Mouse (Mus musculus) midbrain, embryonic 16.5 days (tissue): Measurements from ENCODE around the gene Ttll12. TPM values are rescaled to one million over a fixed set of nuclear protein-coding genes. Genes with fewer than 3 reads are reported as not detected.

ENCODE experiments used
- ATAC-seq: fragments of 200-750 bp; cut with Nextera tagmentation; 2 replicates; pipeline ENCODE4 v1.8.0; 2017; ENCODE audit warnings: moderate TSS enrichment
- H3K27ac ChIP-seq: fragments of 300-500 bp; sonication (generic); 2 replicates; pipeline ENCODE4 v1.5.1; 2014; ENCODE audit warnings: mild to moderate bottlenecking, low read length, mixed read lengths
- H3K27me3 ChIP-seq: fragments of 300-500 bp; sonication (generic); 2 replicates; pipeline ENCODE4 v1.6.1; 2014; ENCODE audit warnings: low read depth, low read length, mixed read lengths; ENCODE audit not compliant: control insufficient read depth, insufficient read depth
- H3K36me3 ChIP-seq: fragments of 300-500 bp; sonication (generic); 2 replicates; pipeline ENCODE4 v1.6.1; 2014; ENCODE audit warnings: mild to moderate bottlenecking, low read length, moderate library complexity, mixed read lengths; ENCODE audit not compliant: control insufficient read depth, insufficient read depth
- H3K4me1 ChIP-seq: fragments of 300-500 bp; sonication (generic); 2 replicates; pipeline ENCODE4 v1.6.1; 2014; ENCODE audit warnings: mild to moderate bottlenecking, low read length, mixed read lengths; ENCODE audit not compliant: control insufficient read depth, insufficient read depth
- H3K4me2 ChIP-seq: fragments of 300-500 bp; sonication (generic); 2 replicates; pipeline ENCODE4 v1.6.1; 2014; ENCODE audit warnings: mild to moderate bottlenecking, low read length, mixed read lengths
- H3K4me3 ChIP-seq: fragments of 300-500 bp; sonication (generic); 2 replicates; pipeline ENCODE4 v1.5.1; 2014; ENCODE audit warnings: low read depth, mild to moderate bottlenecking, low read length, moderate library complexity, mixed read lengths
- H3K9ac ChIP-seq: fragments of 300-500 bp; sonication (generic); 2 replicates; pipeline ENCODE4 v1.6.1; 2014; ENCODE audit warnings: low read depth, low read length, mixed read lengths
- H3K9me3 ChIP-seq: fragments of 300-500 bp; sonication (generic); replicated peaks from 2 replicates; pipeline ENCODE4 v1.6.1; 2014; ENCODE audit warnings: mild to moderate bottlenecking, low read length, mixed read lengths; ENCODE audit not compliant: control insufficient read depth, poor library complexity, severe bottlenecking
- WGBS: fragments of 180-500 bp; shearing (Covaris S2); extraction: QIAGEN DNeasy Blood & Tissue Kit; methylation state at CpG from one replicate; pipeline ENCODE4 v1.1.7; 2014; 5-methylcytosine and 5-hydroxymethylcytosine counted together
- polyA plus RNA-seq: library from polyadenylated mRNA; unstranded; fragments of >200 nt; fragmentation: Nextera tagmentation; extraction: Ambion mirVana; gene quantifications from 2 replicates; pipeline ENCODE4 v1.2.1, GENCODE M21; 2015

Ttll12 gene
- polyA plus RNA-seq, 1 experiment from 2014 or later: 49.2 TPM

DNA sequence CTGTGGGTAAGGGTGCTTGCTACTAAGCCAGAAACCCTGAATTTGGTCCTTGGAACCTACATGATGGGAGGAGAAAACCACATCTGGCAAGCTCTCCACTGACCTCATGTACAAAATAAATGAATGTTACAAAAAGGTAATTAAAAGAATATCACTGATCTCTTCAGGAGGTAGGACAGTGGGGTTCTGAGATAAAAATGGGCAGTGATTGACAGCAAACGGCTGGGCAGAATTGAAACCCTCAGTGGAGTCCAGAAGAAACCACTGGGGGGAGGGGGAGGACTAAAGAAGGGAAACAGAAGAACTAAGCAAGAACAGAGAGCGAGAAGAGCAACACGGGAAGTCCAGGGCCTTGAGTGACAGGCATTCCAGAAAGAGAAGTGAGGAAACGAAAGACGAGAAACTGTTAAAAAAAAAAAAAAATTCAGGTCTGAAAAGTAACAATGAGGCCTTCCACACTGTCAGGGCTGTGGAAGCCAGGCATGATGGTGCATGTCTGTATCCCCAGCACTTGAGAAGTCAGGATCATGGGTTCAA, 33.9 kb downstream of the Ttll12 start:
- Histone ChIP-seq H3K9me3 (no peaks in the 10 kb centered on the region), H3K27me3 (peaks cover 16% of the 10 kb centered on the region), H3K4me1 (peaks cover 13% of the 10 kb centered on the region), H3K27ac (no peak overlapping the region), H3K36me3 (no peaks in the 10 kb centered on the region), H3K4me2 (no peak overlapping the region), H3K9ac (no peak overlapping the region), H3K4me3 (no peak overlapping the region)
- ATAC-seq: no peak
- 57% methylated on average over 5 of the region's 5 CpGs for WGBS

DNA sequence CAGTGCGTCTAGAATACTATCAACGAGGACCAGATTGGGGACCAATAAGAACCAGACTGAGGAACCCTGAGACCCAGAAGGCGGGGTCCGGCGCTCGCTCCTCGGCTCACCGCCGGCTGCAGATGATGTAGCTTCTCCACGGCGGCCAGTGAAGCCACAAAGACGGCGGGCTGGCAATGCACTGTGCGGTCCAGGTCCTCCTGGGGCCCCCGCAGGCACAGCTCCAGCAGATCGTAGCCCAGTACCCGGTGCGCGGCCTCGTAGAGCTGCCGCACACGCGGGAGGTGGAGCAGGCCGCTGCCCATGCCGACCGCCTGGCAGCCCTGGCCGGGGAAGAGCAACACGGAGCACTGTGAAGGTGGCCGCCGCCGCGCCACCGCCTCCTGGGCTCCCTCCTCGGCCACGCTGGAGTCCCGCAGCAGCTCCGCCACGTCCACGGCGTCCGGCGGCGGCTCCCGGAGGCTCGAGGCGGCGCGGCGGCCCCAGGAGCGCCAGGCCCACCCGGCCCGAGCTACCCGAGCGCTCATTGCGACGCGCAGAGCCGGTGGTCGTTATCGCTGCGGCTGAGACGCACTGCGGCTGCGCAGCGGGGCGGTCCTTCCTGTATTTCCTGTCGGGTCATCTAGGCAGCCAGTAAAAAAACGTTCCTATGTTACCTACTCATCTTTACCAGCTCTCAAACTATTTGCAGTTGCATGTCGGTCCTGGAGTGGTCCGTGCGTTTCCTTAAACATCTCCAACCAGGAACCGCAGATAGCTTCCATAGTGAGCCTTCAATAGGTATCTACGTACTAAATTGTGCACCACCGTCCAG, 39.6 kb downstream of the Ttll12 start:
- H3K9ac ChIP-seq: peak overlapping the region; percentile 98
- H3K27ac ChIP-seq: peak overlapping the region; percentile 93
- under 1% methylated on average over 74 of the region's 74 CpGs for WGBS
- peak overlapping the region; percentile 92 for H3K4me3 ChIP-seq
- H3K4me1 ChIP-seq: peaks cover 6% of the 10 kb centered on the region; the same call in 1 of the 2 replicates
- H3K36me3 ChIP-seq: 0 out of 2 replicates have a peak, but pooled peaks cover 5% of the 10 kb centered on the region
- H3K9me3 ChIP-seq: no peaks in the 10 kb centered on the region
- ATAC-seq: peak; percentile 94
- H3K27me3 ChIP-seq: no peaks in the 10 kb centered on the region
- H3K4me2 ChIP-seq: peak overlapping the region; percentile 87

DNA sequence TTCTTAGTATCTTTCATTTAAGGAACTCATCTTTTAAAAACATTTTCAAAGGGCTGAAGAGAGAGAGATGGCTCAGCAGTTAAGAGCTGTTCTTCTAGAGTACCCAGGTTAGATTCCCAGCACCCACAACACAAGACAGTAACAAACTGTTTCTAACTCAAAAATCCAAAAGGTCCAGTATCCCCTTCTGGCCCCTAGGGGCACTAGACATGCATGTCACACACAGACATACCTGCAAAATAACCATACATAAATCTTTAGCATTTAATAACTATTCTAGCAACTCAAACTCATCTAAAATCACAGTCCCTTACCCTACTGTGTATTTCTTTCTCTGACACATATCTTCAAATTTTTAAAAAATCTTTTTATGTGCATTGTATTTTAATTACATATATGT, 41.1 kb downstream of the Ttll12 start:
- Histone ChIP-seq H3K4me2 (no peak overlapping the region), H3K4me3 (no peak overlapping the region), H3K27me3 (no peaks in the 10 kb centered on the region), H3K9me3 (no peaks in the 10 kb centered on the region), H3K4me1 (peaks cover 6% of the 10 kb centered on the region; the same call in 1 of the 2 replicates), H3K27ac (no peak overlapping the region), H3K36me3 (peaks cover 20% of the 10 kb centered on the region), H3K9ac (no peak overlapping the region)
- no peak for ATAC-seq

DNA sequence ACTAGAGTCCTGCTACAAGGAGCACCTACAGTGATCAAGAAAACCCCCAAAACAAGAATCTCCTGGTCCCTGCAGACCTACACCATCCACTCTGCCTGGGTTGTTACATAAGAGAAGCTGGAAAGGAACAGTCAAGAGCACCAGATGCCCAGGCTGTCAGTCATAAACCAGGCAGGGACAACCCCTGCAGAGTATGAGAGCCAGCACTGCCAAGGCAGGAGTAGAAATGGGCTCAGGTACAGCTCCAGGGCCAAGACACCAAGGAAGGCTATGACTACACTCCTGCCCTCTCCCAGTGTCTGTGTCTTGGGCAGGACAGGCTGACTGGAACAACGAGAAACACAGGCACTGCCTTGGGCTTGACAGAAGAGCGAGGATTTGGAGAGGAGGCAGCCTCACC, 44.8 kb downstream of the Ttll12 start:
- Histone ChIP-seq H3K9me3 (no peaks in the 10 kb centered on the region), H3K27me3 (no peaks in the 10 kb centered on the region), H3K4me3 (no peak overlapping the region), H3K27ac (no peak overlapping the region), H3K9ac (no peak overlapping the region), H3K4me1 (peaks cover 6% of the 10 kb centered on the region; the same call in 1 of the 2 replicates), H3K4me2 (no peak overlapping the region), H3K36me3 (peaks cover 33% of the 10 kb centered on the region)
- WGBS: 87% methylated on average over 2 of the region's 2 CpGs
- ATAC-seq: no peak

DNA sequence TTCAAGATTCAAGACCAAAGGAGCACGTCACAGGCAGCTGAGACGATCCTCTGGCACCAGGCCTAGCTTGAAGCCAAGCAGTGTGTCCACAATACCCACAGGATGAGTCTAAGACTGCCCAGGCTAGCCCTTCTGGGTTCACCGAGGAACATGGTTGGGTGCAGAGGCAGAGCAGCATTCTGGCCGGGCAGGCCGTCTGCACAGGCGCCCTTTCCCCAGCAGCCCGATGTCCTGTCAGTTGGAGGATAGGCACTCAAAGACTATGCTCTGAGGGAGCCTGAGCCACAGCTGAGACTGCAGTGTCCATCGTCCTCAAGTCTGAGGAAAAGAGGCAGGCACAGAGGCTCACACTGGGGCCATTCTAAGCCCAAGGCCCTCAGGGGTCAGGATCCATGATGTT, 47.8 kb downstream of the Ttll12 start:
- no peaks in the 10 kb centered on the region for H3K27me3 ChIP-seq
- H3K4me2 ChIP-seq: no peak overlapping the region
- no peak overlapping the region for H3K4me3 ChIP-seq
- no peak overlapping the region for H3K27ac ChIP-seq
- no peak for ATAC-seq
- H3K4me1 ChIP-seq: no peaks in the 10 kb centered on the region
- peaks cover 33% of the 10 kb centered on the region for H3K36me3 ChIP-seq
- no peak overlapping the region for H3K9ac ChIP-seq
- WGBS: 91% methylated on average over 8 of the region's 8 CpGs
- no peaks in the 10 kb centered on the region for H3K9me3 ChIP-seq

DNA sequence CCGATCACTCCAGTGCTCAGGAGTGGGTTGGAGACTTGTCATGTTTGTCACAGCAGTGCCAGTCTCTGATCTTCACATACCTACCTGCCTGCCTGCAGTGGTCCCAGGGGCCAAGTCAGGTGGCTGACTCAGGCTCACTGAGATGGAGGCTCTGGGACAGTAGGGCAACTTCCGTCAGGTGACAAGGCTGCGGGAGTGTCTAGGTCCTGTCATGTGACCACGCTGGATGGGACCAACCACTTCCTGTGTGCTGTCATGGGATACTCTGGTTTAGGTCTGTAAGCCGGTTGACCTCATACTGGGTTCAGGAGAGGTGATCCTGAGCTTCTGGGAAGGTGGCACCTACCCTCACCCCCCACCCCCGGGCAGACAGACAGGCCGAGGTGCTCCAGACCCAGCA, 48.9 kb downstream of the Ttll12 start:
- Histone ChIP-seq H3K9ac (no peak overlapping the region), H3K27ac (no peak overlapping the region), H3K27me3 (no peaks in the 10 kb centered on the region), H3K4me2 (no peak overlapping the region), H3K9me3 (no peaks in the 10 kb centered on the region), H3K36me3 (peaks cover 33% of the 10 kb centered on the region), H3K4me3 (no peak overlapping the region), H3K4me1 (no peaks in the 10 kb centered on the region)
- WGBS: 95% methylated on average over 7 of the region's 7 CpGs
- no peak for ATAC-seq

DNA sequence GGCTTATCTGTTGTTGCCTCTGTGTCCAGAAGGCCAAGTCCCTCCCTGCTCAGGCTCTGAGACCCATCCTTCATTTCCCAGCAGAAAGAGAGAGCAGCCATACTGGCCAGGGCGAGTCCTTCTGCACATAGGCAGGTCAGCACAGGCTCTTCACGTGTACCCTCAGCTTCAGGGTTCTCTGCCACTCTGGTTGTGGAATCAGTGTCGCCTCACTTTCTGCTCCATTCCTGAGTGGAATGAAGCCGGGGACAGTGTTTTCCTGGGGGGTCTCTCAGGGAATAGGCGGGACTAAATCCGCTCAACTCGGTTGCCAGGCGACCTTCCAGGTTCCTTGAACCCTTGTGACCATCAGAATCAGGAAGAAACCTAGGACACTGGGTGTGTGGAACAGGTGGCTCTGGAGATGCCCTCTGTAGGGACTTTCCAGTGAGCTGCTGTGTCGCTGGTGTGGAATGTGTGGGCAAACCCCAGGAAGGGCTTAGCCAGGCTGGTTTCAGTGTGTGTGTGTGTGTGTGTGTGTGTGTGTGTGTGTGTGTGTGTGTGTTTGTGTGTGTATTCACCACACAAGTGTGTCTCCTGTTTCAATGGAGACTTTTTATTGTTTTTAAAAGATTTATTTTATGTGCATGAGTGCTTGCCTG, 53.2 kb downstream of the Ttll12 start:
- ATAC-seq: no peak
- 0 out of 2 replicates have a peak, but pooled peaks cover 3% of the 10 kb centered on the region for H3K36me3 ChIP-seq
- H3K9me3 ChIP-seq: no peaks in the 10 kb centered on the region
- no peak overlapping the region for H3K27ac ChIP-seq
- no peak overlapping the region for H3K9ac ChIP-seq
- no peak overlapping the region for H3K4me2 ChIP-seq
- no peaks in the 10 kb centered on the region for H3K4me1 ChIP-seq
- H3K27me3 ChIP-seq: no peaks in the 10 kb centered on the region
- no peak overlapping the region for H3K4me3 ChIP-seq
- WGBS: 78% methylated on average over 9 of the region's 9 CpGs

DNA sequence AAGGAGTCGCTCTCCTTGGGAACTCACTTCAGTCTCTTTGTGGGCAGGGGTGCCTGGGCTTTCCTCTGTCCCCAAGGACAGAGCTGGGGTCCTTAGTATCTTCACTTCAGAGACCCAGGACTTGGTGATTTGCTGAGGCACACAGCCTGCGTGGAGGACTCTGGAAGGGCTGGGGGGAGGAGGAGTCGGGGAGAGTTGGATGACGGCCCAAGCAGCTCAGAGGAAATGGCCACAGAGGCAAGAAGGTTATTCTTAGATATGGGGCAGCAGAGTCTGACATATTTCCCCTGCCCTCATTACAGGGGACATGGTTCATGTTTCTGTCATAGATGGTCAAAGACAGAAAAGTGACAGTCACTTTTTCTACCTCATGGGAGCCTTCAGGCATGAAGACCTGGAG, 55.1 kb downstream of the Ttll12 start:
- Histone ChIP-seq H3K27ac (no peak overlapping the region), H3K27me3 (no peaks in the 10 kb centered on the region), H3K4me1 (no peaks in the 10 kb centered on the region), H3K4me2 (no peak overlapping the region), H3K9ac (no peak overlapping the region), H3K9me3 (no peaks in the 10 kb centered on the region), H3K4me3 (no peak overlapping the region), H3K36me3 (no peaks in the 10 kb centered on the region)
- WGBS: 88% methylated on average over 4 of the region's 4 CpGs
- no peak for ATAC-seq

DNA sequence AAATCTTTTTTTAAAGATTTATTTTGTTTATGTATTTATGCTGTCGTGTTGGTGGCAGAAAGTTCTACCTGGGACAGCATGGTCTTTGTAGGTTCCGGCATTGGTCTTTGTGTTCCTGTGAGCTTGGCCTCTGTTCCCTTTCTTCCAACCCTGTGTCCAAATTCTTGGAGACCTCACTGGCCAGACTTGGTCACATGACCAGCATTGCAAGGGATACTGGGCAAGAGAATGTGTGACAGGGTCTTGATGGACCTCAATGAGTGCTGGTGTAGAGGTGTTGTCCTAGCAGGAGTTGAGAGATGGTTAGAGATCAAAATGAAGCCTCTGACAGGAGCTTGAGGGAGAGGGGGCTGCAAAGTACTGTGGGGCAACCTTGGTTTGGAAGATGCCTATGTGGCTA, 56.1 kb downstream of the Ttll12 start:
- no peak for ATAC-seq
- Histone ChIP-seq H3K27me3 (no peaks in the 10 kb centered on the region), H3K9ac (no peak overlapping the region), H3K4me2 (no peak overlapping the region), H3K4me3 (no peak overlapping the region), H3K36me3 (no peaks in the 10 kb centered on the region), H3K27ac (no peak overlapping the region), H3K4me1 (no peaks in the 10 kb centered on the region), H3K9me3 (no peaks in the 10 kb centered on the region)
- 100% methylated on average over 2 of the region's 2 CpGs for whole genome bisulfite sequencing
